In genomic region chr17:65540441-65541272, GRCm38 (mm10) we compare ENCODE assay signal across 8 mouse cellular contexts. TPM values are rescaled to one million over a fixed set of nuclear protein-coding genes. Genes with fewer than 3 reads are reported as not detected.
DNase-seq lines count a peak whose midpoint lies in the region; ATAC-seq and TF ChIP-seq lines count a peak whose summit lies in the region.

Tmem232 (minus strand) TSS chr17:65540782.

- H3K9me3 ChIP-seq in embryonic facial prominence, embryonic 14.5 days (ENCODE audit: control insufficient read depth, low read length) = no peaks in the 10 kb centered on the region
- no peaks in the 10 kb centered on the region for H3K9me3 ChIP-seq in heart, embryonic 13.5 days
- H3K9me3 ChIP-seq in kidney, embryonic 14.5 days (ENCODE audit: control insufficient read depth, low read length) = no peaks in the 10 kb centered on the region
- H3K9me3 ChIP-seq in lung, postnatal 0 days (ENCODE audit: low read length) = no peaks in the 10 kb centered on the region

- DNase-seq in B cell, adult 2 months = peak; percentile 34 to 37
- peak; percentile 40 for DNase-seq in NIH3T3 (ENCODE audit: low read depth)
- DNase-seq in embryonic facial prominence, embryonic 14.5 days (ENCODE audit: low spot score) = peak; percentile 84
- DNase-seq in lung, postnatal 0 days (ENCODE audit: low spot score) = peak; percentile 80
- DNase-seq in frontal cortex, postnatal 10 days (ENCODE audit: low spot score in 2 of 2) = no peak

- 16% methylated on average over 26 of the region's 26 CpGs for WGBS in embryonic facial prominence, embryonic 14.5 days
- WGBS in heart, embryonic 13.5 days = 13% methylated on average over 26 of the region's 26 CpGs
- WGBS in kidney, embryonic 14.5 days = 17% methylated on average over 26 of the region's 26 CpGs
- 12% methylated on average over 26 of the region's 26 CpGs for WGBS in lung, postnatal 0 days
- 8% methylated on average over 26 of the region's 26 CpGs for WGBS in olfactory bulb, adult 2 months

- peak; percentile 70 for TF ChIP-seq CTCF in lung, postnatal 0 days (IDR thresholded peaks at IDR 0.05)
- no peak for TF ChIP-seq CTCF in olfactory bulb, adult 2 months (IDR thresholded peaks at IDR 0.05; ENCODE audit: insufficient read depth, low read depth, low read length)

- no peaks in the 10 kb centered on the region for H3K27me3 ChIP-seq in embryonic facial prominence, embryonic 14.5 days (replicated peaks; ENCODE audit: control insufficient read depth, insufficient read depth, low read length)
- H3K27me3 ChIP-seq in heart, embryonic 13.5 days (replicated peaks) = no peaks in the 10 kb centered on the region
- H3K27me3 ChIP-seq in kidney, embryonic 14.5 days (ENCODE audit: control insufficient read depth, insufficient read depth, low read length) = no peaks in the 10 kb centered on the region
- no peaks in the 10 kb centered on the region for H3K27me3 ChIP-seq in lung, postnatal 0 days (replicated peaks; ENCODE audit: insufficient read depth, low read length)

- H3K27ac ChIP-seq in embryonic facial prominence, embryonic 14.5 days (replicated peaks; ENCODE audit: low read depth, low read length) = no peak within 1 kb of the TSS
- H3K27ac ChIP-seq in heart, embryonic 13.5 days (replicated peaks) = no peak within 1 kb of the TSS
- H3K27ac ChIP-seq in kidney, embryonic 14.5 days (ENCODE audit: low read depth, low read length) = no peak within 1 kb of the TSS
- no peak within 1 kb of the TSS for H3K27ac ChIP-seq in lung, postnatal 0 days (ENCODE audit: low read length)
- H3K27ac ChIP-seq in olfactory bulb, adult 2 months (ENCODE audit: insufficient read depth, low read depth, low read length) = no peak within 1 kb of the TSS

- no peaks in the 10 kb centered on the region for H3K36me3 ChIP-seq in embryonic facial prominence, embryonic 14.5 days (ENCODE audit: control insufficient read depth, insufficient read depth, low read length)
- no peaks in the 10 kb centered on the region for H3K36me3 ChIP-seq in heart, embryonic 13.5 days
- H3K36me3 ChIP-seq in kidney, embryonic 14.5 days (ENCODE audit: control insufficient read depth, insufficient read depth, low read length) = no peaks in the 10 kb centered on the region
- H3K36me3 ChIP-seq in lung, postnatal 0 days (ENCODE audit: insufficient read depth, low read length) = no peaks in the 10 kb centered on the region

- no peak within 1 kb of the TSS; the same call in 1 of the 2 replicates for H3K9ac ChIP-seq in embryonic facial prominence, embryonic 14.5 days (ENCODE audit: low read depth, low read length)
- H3K9ac ChIP-seq in heart, embryonic 13.5 days = peak within 1 kb of the TSS; percentile 64
- no peak within 1 kb of the TSS for H3K9ac ChIP-seq in kidney, embryonic 14.5 days (ENCODE audit: low read depth, low read length)
- H3K9ac ChIP-seq in lung, postnatal 0 days (replicated peaks; ENCODE audit: low read depth) = 0 out of 2 replicates have a peak within 1 kb of the TSS, but pooled peaks have one; percentile 8

- TF ChIP-seq POLR2A in olfactory bulb, adult 2 months (IDR thresholded peaks at IDR 0.05; ENCODE audit: insufficient read depth, low read depth, low read length) = no peak

- H3K4me2 ChIP-seq in embryonic facial prominence, embryonic 14.5 days (ENCODE audit: low read depth, low read length) = peak within 1 kb of the TSS; percentile 54
- H3K4me2 ChIP-seq in heart, embryonic 13.5 days = peak within 1 kb of the TSS; percentile 77
- H3K4me2 ChIP-seq in kidney, embryonic 14.5 days (replicated peaks; ENCODE audit: low read depth, low read length) = peak within 1 kb of the TSS; percentile 50
- H3K4me2 ChIP-seq in lung, postnatal 0 days (replicated peaks; ENCODE audit: low read depth, low read length) = peak within 1 kb of the TSS; percentile 52

- ATAC-seq in embryonic facial prominence, embryonic 14.5 days (ENCODE audit: low read depth) = peak; percentile 82
- no peak; the same call in 1 of the 2 replicates for ATAC-seq in heart, embryonic 13.5 days (ENCODE audit: extremely low read depth, insufficient number of reproducible peaks, low FRiP score, low TSS enrichment)
- ATAC-seq in kidney, embryonic 14.5 days (ENCODE audit: low FRiP score, low TSS enrichment) = peak; percentile 71
- peak; percentile 92 for ATAC-seq in lung, postnatal 0 days

- no peaks in the 10 kb centered on the region for H3K4me1 ChIP-seq in embryonic facial prominence, embryonic 14.5 days (ENCODE audit: control insufficient read depth, insufficient read depth, low read length)
- H3K4me1 ChIP-seq in heart, embryonic 13.5 days = peaks cover 4% of the 10 kb centered on the region; the same call in 1 of the 2 replicates
- no peaks in the 10 kb centered on the region for H3K4me1 ChIP-seq in kidney, embryonic 14.5 days (ENCODE audit: control insufficient read depth, insufficient read depth, low read length)
- H3K4me1 ChIP-seq in lung, postnatal 0 days (ENCODE audit: insufficient read depth, low read depth, low read length) = 0 out of 2 replicates have a peak, but pooled peaks cover 2% of the 10 kb centered on the region
- no peaks in the 10 kb centered on the region for H3K4me1 ChIP-seq in olfactory bulb, adult 2 months (ENCODE audit: control insufficient read depth, insufficient read depth, low read length)

- peak within 1 kb of the TSS; percentile 33 for H3K4me3 ChIP-seq in embryonic facial prominence, embryonic 14.5 days (ENCODE audit: low read depth, low read length)
- peak within 1 kb of the TSS; percentile 51 for H3K4me3 ChIP-seq in heart, embryonic 13.5 days
- H3K4me3 ChIP-seq in kidney, embryonic 14.5 days (ENCODE audit: low read length) = peak within 1 kb of the TSS; percentile 23
- H3K4me3 ChIP-seq in lung, postnatal 0 days (ENCODE audit: low read depth, low read length) = peak within 1 kb of the TSS; percentile 29
- peak within 1 kb of the TSS; percentile 43 for H3K4me3 ChIP-seq in olfactory bulb, adult 2 months (ENCODE audit: insufficient read depth, low read depth, low read length)

- TF ChIP-seq EP300 in lung, postnatal 0 days (IDR thresholded peaks at IDR 0.05) = no peak

RNA-seq across cellular contexts. Expression of gene Tmem232, which starts in this region (rescaled TPM):
- 0.31 and 1.0 TPM in 2 replicates for polyA plus RNA-seq in embryonic facial prominence, embryonic 14.5 days (2014; fragmentation: Nextera tagmentation; extraction: Ambion mirVana)
- 0.09 TPM in 2 replicates for polyA plus RNA-seq in heart, embryonic 13.5 days (2015; fragmentation: Nextera tagmentation; extraction: Ambion mirVana)
- polyA plus RNA-seq in kidney, embryonic 14.5 days (2014; fragmentation: Nextera tagmentation; extraction: Ambion mirVana) = not detected in 2 replicates
- 1.2 and 1.5 TPM in 2 replicates for polyA plus RNA-seq in lung, postnatal 0 days (2015; fragmentation: Nextera tagmentation; extraction: Ambion mirVana)
- polyA plus RNA-seq in olfactory bulb, adult 2 months (2012; ENCODE audit: insufficient read depth, insufficient read length, low replicate concordance, missing spikeins) = not detected in 2 replicates

Comparison
In these comparisons a context has a peak if more than half of its experiments do, and no peak if none do; other contexts are left out.
1. Peak in ATAC-seq, H3K4me3 ChIP-seq and H3K4me2 ChIP-seq in kidney, embryonic 14.5 days; RNA of the gene not detected or under 1 TPM.
2. DNase-seq: peak in B cell, adult 2 months (2 of 2), NIH3T3 (single experiment), embryonic facial prominence, embryonic 14.5 days (single experiment) and lung, postnatal 0 days (single experiment); none in frontal cortex, postnatal 10 days (0 of 2).
3. H3K9ac ChIP-seq: peak in heart, embryonic 13.5 days (single experiment) and lung, postnatal 0 days (single experiment); none in embryonic facial prominence, embryonic 14.5 days (single experiment) and kidney, embryonic 14.5 days (single experiment).
4. Peak in every context shown above with its lines, with median percentiles within 50 percentile points of each other: H3K4me2 ChIP-seq and H3K4me3 ChIP-seq.